Mouse (Mus musculus) cerebellum, adult 9-11 months (tissue): Measurements from ENCODE around the gene Scrn3.

Experiments used
- DNase-seq: peaks from one replicate; pipeline ENCODE4 v3.0.0; 2022

Scrn3 gene

GRCm38 (mm10) chr2:73386356-73387046 is 74.1 kb downstream of the Scrn3 start, which contains the start of gene Gpr155:
TSS of gene Gpr155 (minus strand) at chr2:73386572.
- peak; percentile 100 for DNase-seq
